In genomic region chr4:131843290-131843743, GRCm38 (mm10) we compare ENCODE assay signal across 8 mouse cellular contexts. TPM values are rescaled to one million over a fixed set of nuclear protein-coding genes. Genes with fewer than 3 reads are reported as not detected.
DNase-seq lines count a peak whose midpoint lies in the region; ATAC-seq and TF ChIP-seq lines count a peak whose summit lies in the region.

Gene Mecr, plus strand, starts transcription at chr4:131843470.

- WGBS in hindbrain, embryonic 14.5 days, result under 1% methylated on average over 37 of the region's 37 CpGs

- POLR2A ChIA-PET in Patski (lab: Charles Lee), result no interaction called here

- no peak within 1 kb of the TSS for H3K27ac ChIP-seq in hindbrain, embryonic 14.5 days

- CTCF ChIA-PET in Patski (lab: Charles Lee), result no interaction called here

- ATAC-seq in Patski, result no peak
- peak; percentile 82 for ATAC-seq in hindbrain, embryonic 14.5 days (ENCODE audit: low FRiP score)

- no peaks in the 10 kb centered on the region for H3K9me3 ChIP-seq in hindbrain, embryonic 14.5 days (ENCODE audit: control insufficient read depth, low read length)

- TF ChIP-seq CTCF in Patski (IDR thresholded peaks at IDR 0.05), result no peak

- peak within 1 kb of the TSS; percentile 70 for H3K4me3 ChIP-seq in hindbrain, embryonic 14.5 days (replicated peaks; ENCODE audit: low read length)

- H3K4me2 ChIP-seq in hindbrain, embryonic 14.5 days (replicated peaks), result peak within 1 kb of the TSS; percentile 87

- no peaks in the 10 kb centered on the region for H3K36me3 ChIP-seq in hindbrain, embryonic 14.5 days (replicated peaks; ENCODE audit: control insufficient read depth, insufficient read depth)

- peaks cover 5% of the 10 kb centered on the region for H3K27me3 ChIP-seq in Patski
- peaks cover 19% of the 10 kb centered on the region; the same call in 1 of the 2 replicates for H3K27me3 ChIP-seq in hindbrain, embryonic 14.5 days (ENCODE audit: control insufficient read depth, insufficient read depth, low read length)

- in situ Hi-C loops in Patski (cut with MboI; ENCODE audit: low pct_unique_long_range_greater_than_20kb), result loop anchor here (25.0 kb wide), 1 partner anchor 1056 kb away; the partner anchor contains the start of gene Sdc3

- DNase-seq in Patski (ENCODE audit: low read depth, low spot score), result peak; percentile 19
- DNase-seq in cerebellum, postnatal 14 days, result peak; percentile 96 to 97
- DNase-seq in frontal cortex, postnatal 25 days (ENCODE audit: low spot score in 2 of 2), result peak; percentile 88 to 92
- DNase-seq in hindbrain, embryonic 14.5 days (ENCODE audit: low spot score), result peak; percentile 96
- peak; percentile 90 to 93 for DNase-seq in layer of hippocampus, postnatal 36 days
- DNase-seq in lung, postnatal 36 days, result peak; percentile 97
- DNase-seq in retina, postnatal 1 day, result peak; percentile 94
- DNase-seq in urinary bladder, adult 18-20 months (ENCODE audit: low spot score in 2 of 2), result peak; percentile 88 to 98

- peak within 1 kb of the TSS; percentile 73 for H3K9ac ChIP-seq in hindbrain, embryonic 14.5 days

- peaks cover 10% of the 10 kb centered on the region for H3K4me1 ChIP-seq in hindbrain, embryonic 14.5 days (replicated peaks; ENCODE audit: control insufficient read depth, insufficient read depth, low read length)

RNA-seq across cellular contexts. Expression of gene Mecr, which starts in this region (rescaled TPM):
- 17.0 TPM for polyA plus RNA-seq in Patski (2021)
- 29.2 and 32.6 TPM in 2 replicates for polyA plus RNA-seq in hindbrain, embryonic 14.5 days (2014; fragmentation: Nextera tagmentation; extraction: Ambion mirVana)
- total RNA-seq in layer of hippocampus, postnatal 36 days (2021), result 10 to 100 TPM; 29.9 to 34.9 TPM

Comparison
In these comparisons a context has a peak if more than half of its experiments do, and no peak if none do; other contexts are left out.
1. DNase-seq: peak in every context shown above with its lines; median percentile 97 in lung, postnatal 36 days; 96 in cerebellum, postnatal 14 days; 96 in hindbrain, embryonic 14.5 days; 94 in retina, postnatal 1 day; 93 in urinary bladder, adult 18-20 months; 92 in layer of hippocampus, postnatal 36 days; 90 in frontal cortex, postnatal 25 days; 19 in Patski.